Mouse (Mus musculus): Measurements from ENCODE around the gene Agpat1.

Agpat1 gene

DNA sequence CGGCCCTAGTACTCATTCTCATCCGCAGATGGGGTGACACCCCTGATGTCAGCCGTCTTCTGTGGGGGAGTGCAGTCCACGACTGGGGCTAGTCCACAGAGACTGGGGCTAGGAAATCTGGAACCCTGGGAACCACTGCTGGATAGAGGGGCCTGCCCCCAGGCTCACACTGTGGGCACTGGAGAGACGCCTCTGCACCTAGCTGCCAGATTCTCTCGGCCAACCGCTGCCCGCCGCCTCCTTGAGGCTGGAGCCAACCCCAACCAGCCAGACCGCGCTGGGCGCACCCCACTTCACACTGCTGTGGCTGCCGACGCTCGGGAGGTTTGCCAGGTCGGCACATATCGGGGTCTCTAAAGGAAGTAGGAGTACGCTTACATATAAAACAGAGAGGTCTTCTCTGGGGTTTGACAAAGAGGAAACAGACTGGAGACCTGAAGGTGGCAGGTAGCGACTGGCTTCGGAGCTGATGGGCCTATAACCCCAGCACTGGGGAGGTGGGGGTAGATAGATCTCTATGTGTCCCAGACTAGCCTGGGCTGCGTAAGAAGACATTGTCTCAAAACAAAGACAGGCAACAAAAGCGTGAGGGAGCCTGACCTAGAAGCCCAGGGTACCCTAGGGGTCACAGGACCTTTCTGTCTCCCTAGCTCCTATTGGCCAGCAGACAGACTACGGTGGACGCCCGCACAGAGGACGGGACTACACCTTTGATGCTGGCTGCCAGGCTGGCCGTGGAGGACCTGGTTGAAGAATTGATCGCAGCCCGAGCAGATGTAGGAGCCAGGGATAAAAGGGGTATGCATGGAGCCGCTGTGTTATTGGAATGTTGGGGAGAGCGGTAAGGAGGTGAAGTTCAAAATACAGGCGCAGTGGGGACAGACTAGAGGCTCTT lies 17.9 kb upstream of the Agpat1 start:
- no peak for DNase-seq (ENCODE audit: low spot score in 2 of 2)

DNA sequence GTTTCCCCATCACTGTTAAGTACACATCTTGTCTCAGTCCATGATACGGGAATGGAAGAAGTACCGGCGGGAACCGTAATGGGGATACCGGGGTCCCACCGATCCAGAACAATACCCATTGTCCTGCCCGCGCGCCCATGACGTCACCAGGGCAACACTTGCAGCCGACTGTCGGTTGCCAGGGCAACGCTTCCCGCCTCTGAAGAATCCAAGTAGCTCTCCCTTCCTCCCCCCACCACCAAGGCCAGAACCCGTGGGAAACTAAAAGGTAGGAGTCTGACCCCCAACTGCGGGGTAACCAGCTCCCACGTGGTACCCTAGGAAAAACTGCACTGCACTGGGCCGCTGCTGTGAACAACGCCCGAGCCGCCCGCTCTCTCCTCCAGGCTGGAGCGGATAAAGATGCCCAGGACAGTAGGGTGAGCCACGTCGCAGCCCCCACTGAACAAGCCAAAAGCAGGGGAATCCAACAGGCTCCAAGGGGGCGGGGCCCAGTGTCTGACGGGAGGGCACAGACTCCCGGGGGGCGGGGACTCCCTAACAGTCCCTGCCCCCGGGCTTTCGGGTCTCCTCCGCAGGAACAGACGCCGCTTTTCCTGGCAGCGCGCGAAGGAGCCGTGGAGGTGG lies 17.2 kb upstream of the Agpat1 start:
- peak; percentile 85 to 87 for DNase-seq (ENCODE audit: low spot score in 2 of 2)

DNA sequence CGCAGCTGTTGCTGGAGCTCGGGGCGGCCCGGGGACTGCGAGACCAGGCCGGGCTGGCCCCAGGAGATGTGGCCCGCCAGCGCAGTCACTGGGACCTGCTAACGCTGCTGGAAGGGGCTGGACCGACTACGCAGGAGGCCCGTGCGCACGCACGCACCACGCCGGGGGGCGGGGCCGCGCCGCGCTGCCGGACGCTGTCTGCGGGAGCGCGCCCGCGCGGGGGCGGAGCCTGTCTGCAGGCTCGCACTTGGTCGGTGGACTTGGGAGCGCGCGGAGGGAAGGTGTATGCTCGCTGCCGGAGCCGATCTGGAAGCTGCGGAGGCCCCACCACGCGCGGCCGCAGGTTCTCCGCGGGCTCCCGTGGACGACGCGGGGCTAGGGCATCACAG lies 16.6 kb upstream of the Agpat1 start:
- DNase-seq (ENCODE audit: low spot score in 2 of 2), result peak; percentile 97 to 99

DNA sequence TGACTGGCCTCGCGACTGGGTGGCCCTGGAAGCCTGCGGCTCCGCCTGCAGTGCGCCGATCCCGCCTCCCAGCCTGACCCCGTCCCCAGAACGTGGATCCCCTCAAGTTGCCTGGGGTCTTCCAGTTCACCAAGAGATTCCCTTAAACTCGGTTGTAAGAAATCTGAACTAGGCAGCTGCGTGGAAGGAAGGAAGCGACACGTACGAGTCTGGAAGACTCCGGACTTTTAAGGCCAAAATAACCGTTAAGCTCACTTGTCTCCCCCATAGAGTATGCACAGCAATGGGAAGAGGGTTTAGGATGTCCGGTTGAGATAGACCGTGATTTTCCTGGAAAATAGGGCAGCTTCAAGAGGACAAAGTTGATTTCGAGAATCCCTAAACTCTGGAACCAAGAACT lies 16.2 kb upstream of the Agpat1 start:
- no peak for DNase-seq (ENCODE audit: low spot score in 2 of 2)

DNA sequence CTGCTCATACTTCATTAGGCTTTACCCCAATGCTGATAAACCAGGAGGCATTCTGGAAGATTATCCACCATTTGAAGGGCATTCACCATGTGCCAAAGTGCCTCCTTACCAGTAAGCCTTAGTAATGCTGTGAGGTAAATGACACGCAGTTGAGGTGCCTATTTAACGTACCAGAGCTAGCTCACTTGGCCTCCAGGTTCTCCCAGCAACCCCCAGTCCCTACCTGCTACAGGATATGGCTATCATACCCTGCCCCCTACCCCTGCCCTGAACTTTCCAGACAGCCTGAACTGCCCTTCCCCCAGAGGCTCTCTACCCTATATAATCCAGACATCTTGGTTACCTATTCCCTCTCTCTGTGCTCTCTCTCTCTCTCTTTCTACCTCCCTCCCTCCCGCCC lies 15.3 kb upstream of the Agpat1 start:
- DNase-seq (ENCODE audit: low spot score in 2 of 2), result no peak

DNA sequence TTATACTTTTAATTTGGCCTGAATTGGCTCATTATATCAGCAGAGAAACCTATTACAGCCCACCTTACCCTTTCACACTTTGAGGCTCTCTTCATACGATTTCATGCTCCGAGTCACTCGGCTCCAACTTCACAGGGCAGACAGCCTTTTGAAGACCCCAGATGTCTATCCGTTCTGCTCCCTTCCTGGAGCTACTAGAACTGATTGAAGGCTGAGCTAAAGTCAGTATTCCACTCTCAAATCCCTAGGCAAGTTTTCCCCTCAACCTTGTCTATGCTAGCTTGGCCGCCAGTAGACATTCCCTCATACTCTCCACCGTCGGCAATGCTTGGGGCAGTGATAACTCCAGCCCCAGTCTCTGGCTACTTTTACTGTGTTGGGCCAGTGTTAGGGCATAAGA lies 14.9 kb upstream of the Agpat1 start:
- DNase-seq (ENCODE audit: low spot score in 2 of 2), result no peak

DNA sequence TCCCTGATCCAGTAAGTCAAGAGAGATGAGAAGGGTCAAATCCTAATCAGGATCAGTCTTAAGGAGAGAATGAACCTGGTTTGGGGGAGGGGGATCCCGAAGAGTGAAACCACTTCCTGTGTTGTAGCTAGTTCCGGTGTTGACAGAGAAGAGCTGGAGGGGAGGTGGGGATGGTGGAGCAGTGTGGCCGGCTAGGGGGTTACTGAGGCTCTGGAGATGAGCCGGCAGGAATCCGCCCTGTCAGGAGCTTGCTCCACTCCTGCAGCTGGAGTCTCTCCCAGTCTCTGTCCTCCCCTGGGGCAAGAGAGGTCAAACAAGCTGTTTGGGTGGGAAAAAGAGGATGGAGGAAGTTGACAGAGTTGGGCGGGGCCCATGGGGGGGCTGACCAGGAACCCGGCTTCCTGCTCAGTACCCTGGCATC lies 14.4 kb upstream of the Agpat1 start, which contains the start of gene Gpsm3:
Gene Gpsm3, plus strand, starts transcription at position 126 of the 421 bp plus-strand sequence.
- no peak for DNase-seq (ENCODE audit: low spot score in 2 of 2)

DNA sequence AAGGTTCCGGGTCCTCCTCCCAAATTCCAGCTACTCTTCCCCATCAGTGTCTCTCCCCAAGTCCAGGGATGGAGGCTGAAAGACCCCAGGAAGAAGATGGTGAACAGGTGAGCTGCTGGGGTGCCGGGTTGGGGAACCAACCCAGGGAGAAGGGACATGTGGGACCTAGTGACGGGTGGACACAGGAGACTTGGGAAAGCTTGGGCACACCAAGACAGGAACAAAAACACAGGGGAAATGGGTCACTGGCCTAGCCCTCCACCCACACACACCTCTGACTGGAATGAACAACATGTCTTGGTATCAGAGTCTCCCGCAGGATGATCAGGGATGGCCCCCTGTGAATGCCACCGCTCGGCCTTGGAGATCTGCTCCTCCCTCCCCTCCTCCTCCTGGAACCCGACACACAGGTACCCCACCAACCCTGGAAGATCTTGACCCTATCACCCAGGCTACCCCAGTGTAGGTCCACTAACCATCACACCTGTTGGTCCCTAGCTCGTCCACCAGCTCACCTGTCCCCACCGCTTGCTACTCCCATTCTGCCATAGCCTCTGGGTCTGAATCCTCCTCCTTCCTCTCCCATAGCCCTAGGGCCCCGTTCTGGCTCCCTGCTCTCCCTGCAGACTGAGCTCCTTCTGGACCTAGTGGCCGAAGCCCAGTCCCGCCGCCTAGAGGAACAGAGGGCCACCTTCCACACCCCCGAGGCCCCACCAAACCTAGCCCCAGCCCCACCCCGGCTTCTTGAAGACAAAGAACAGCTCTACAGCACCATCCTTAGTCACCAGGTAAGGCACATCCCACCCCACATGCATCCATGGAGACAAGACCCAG lies 13.7 kb upstream of the Agpat1 start:
- DNase-seq (ENCODE audit: low spot score in 2 of 2), result no peak

DNA sequence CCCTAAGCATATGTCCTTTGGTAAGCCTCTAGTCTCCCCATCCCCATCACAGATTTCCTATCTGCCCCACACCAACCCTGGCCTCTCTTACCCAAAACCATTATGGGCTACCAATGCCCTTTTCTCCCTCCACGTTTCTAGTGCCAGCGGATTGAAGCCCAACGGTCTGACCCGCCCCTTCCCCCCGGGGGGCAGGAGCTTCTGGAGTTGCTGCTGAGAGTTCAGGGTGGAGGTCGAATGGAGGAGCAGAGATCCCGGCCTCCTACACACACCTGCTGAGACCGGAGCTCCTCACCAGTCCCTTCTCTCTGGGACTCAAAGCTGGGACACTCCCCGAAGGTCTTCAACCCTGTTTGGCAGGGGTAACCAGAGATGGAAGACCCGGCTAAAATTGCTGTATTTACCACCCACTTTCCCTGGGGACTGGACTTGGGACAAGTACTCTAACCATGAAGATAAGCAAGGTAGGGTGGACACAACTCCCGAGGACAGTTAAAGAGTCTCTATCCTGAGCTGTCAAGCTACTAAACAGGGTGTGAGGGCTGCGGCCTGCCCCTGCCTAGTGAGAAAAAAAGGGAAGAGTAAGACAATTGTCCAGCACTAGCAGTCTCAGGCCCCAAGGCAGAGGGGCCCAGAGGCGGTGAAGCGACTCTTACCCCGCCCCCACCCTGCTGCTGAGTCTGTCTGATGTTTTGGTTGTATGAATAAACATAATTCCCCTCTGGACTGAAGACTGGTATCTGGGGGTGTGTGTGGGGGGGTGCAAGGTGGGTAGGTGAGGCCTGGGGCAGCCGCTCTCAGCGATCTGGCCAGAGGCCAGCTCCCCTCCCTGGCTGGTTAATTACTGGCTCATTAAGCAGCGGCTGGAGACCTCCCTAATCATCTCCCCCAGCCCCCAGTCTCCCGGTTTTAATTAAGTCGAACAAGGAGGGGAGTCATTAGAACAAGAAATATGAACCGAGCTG lies 12.8 kb upstream of the Agpat1 start, which contains the start of gene Pbx2:
Gene Pbx2, plus strand, starts transcription at position 238 of the 965 bp plus-strand sequence.
- DNase-seq (ENCODE audit: low spot score in 2 of 2), result peak in 1 of 2 experiments; percentile 21

DNA sequence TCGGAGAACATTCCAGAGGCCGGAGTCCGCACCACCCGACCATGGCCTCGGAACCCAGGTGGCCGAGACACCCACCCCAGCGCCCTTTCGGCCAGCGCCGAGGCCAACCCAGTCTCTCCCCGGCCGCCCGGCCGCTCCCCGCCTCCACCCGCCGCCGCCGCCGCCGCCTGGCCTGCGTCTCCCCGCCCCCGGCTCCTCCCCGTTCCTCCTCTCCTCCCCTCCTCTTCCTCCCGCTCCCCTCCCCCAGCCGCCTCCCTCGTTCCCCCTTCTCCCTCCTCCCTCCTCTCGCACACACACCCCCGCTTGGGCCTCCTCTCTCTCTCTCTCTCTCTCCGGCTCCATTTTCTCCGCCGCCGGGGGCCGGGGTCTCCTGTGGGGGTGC lies 12.1 kb upstream of the Agpat1 start:
- DNase-seq (ENCODE audit: low spot score in 2 of 2), result peak; percentile 56 to 74

DNA sequence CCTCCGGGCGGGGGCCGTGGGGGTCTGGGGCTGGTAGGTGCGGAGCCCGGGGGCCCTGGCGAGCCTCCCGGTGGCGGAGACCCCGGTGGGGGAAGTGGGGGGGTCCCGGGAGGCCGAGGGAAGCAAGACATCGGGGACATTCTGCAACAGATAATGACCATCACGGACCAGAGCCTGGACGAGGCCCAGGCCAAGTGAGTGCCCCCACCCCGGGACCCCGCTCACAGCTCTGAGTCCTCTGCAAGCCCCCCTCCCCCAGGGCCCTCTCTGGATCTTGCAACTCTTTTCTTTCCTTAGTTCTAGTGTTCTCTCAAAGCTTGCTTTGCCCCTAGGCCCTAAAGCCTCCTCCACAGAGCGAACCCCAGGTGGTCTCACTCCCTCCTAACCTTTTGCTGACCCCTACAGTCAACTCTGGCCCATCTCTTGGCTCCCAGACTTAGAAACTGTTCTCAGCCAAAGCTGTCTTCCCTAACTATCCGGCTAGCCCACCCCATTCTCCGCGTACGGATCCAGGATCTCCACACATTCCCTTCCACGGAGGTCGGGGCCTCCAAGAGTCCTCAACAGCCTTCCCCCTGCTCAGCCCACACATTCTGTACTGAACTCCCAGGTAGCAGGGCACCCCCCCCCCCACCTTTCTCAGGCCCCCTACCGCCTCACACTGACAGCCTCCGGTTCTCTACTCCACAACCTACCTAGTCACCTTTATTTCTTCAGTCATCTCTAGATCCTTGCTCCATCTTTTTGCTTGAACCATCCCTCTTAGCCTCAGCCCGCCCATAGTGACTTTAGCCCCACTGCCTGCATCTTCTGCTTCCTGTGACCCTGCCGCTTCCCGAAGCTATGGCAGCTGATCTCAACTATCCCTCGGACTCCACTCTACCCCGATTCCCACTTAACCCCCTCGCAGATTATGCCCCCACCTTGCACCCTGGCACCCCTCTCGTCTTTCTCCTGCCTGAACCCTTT lies 11.2 kb upstream of the Agpat1 start:
- DNase-seq (ENCODE audit: low spot score in 2 of 2), result peak; percentile 24 to 37

DNA sequence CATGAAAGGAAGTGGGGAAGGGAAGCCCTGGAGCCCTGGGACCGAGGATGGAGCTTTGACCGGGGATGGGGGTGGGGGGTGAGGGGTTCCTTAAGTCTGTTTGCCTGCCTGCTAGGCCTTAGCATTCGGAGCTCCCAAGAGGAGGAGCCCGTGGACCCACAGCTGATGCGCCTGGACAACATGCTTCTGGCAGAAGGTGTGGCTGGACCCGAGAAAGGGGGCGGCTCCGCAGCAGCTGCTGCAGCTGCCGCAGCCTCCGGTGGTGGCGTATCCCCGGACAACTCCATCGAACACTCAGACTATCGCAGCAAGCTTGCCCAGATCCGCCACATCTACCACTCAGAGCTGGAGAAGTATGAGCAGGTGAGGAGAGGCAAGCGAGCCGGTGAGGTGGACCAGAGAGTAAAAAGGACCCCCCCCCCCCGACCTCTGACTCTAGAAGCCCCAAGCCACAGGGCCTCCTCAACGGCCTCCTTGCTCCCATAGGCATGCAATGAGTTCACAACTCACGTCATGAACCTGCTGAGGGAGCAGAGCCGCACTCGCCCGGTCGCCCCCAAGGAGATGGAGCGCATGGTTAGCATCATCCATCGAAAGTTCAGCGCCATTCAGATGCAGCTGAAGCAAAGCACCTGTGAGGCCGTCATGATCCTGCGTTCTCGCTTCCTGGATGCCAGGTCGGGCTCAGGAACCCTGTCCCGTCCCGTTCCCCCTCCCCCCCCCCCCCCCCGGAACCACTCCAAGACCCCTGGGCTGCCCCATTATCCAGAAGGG lies 10.1 kb upstream of the Agpat1 start:
- no peak for DNase-seq (ENCODE audit: low spot score in 2 of 2)

DNA sequence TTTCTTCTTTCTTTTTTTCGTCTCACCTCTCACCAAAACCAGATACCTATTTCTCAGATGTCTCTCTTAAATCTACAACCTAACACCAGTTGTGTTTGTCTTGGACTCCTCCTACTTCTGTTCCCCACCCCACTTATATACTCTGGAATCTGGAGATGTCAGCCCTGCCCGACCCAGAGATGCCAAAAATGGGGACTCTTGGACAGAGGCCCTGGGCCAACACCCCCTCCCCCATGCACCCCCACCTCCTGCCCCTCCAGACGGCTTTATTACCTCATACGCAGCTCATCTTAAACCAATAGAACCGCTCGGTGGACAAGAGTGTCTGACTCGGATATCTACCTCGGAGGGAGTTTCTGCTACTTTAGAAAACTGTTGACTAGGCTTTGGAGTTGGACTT lies 8.0 kb upstream of the Agpat1 start:
- no peak for DNase-seq (ENCODE audit: low spot score in 2 of 2)

DNA sequence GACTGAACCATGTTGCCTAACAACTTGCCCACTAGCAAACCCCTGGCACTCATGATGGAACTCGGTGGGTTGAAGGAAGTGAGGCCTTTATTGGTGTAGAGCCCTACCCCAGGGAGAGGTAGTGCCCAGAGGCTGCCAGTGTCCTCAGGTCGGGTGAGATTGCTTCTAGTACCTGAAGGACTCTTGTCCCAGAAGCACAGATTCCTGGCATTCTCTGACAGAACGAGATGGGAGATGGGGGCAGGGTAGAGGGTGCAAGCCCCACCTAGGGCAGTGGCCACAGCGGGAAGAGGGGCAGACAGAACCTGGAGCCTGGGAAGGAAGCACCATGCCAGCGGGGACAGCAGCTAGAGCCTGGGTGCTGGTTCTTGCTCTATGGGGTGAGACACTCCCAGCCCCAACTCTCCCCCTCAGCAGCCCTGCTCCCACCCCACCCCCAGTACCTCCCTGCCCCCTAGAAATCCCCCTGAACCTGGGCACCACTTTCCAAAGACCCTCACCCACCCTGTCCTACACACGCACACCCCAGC lies 6.4 kb upstream of the Agpat1 start, which contains the start of gene Ager:
Gene Ager, plus strand, starts transcription at position 297 of the 530 bp plus-strand sequence.
- no peak for DNase-seq (ENCODE audit: low spot score in 2 of 2)

DNA sequence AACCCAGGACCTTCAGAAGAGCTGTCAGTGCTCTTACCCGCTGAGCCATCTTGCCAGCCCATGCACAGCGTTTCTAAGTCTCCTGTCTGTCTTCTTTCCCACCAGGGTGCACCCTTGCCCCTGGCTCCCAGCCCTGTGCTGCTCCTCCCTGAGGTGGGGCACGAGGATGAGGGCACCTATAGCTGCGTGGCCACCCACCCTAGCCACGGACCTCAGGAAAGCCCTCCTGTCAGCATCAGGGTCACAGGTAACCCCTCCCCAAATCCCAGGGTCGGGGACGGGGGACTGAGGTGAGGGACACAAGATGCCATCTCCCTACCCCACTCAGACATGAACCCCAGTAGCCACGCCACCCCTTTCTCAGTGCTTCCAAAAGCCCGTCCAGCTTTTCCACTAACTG lies 4.2 kb upstream of the Agpat1 start:
- DNase-seq (ENCODE audit: low spot score in 2 of 2), result no peak

DNA sequence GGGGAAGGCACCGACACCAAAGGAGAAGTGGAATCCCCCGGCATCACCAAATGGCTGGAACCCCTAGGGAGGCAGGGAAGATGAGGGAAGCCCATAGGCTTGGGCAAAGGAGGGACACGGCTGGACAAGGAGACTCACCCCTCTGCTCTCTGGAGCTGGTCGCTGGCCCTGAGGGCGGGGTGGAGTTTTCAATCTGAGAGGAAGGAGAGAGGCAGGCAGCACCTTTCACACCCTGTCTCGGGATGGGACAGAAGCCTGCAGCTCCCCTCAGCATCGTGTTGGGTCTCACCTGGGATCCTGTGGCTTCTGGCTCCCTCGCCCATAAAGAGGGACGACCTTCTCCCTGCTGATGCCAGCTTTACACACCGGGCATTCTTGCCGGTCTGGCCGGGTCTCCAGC lies 2.3 kb upstream of the Agpat1 start:
- DNase-seq (ENCODE audit: low spot score in 2 of 2), result no peak

DNA sequence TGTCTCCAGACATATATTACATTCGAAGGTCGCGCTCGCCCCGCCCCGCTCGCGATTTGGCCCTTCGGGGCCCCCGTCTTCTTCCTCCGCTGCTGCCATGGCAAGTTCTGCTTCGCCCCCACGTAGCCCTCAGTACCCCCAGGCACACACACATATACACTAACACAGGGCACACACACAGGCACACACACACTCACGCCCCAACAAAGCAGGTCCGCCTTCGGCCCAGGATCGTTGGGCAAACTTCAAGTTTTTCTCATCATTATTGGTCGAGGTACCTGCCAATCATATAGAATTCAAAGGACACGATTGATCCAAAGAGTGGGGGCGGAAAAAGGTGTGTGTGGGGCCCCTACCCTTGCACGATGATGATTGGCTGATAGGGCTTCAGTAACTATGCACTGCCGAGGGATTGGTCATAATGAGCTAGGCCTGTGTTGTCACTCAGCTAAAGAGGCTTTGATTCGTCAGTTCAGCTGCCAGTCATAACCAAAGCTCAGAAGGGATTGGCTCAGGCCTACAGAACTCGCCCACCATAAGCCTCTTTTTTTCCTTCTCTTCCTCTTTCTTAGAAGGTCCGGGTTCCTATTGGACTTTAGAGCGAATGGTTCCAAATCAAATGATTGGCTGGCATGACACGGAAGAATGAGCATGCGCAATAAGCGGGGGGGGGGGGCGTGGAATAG lies 544 bp upstream of the Agpat1 start, which contains the start of gene Rnf5:
Gene Rnf5, minus strand, starts transcription at position 316 of the 686 bp plus-strand sequence.
- DNase-seq (ENCODE audit: low spot score in 2 of 2), result peak; percentile 98 to 100

All from frontal cortex, postnatal 36 days (tissue).